Mouse (Mus musculus) spleen, adult 12 weeks (tissue): ENCODE results near the gene Opn1sw.

Source experiments
- DNase-seq: peaks from one replicate; pipeline ENCODE4 v3.0.0; 2022; ENCODE audit warnings: low spot score

Gene Opn1sw

DNA sequence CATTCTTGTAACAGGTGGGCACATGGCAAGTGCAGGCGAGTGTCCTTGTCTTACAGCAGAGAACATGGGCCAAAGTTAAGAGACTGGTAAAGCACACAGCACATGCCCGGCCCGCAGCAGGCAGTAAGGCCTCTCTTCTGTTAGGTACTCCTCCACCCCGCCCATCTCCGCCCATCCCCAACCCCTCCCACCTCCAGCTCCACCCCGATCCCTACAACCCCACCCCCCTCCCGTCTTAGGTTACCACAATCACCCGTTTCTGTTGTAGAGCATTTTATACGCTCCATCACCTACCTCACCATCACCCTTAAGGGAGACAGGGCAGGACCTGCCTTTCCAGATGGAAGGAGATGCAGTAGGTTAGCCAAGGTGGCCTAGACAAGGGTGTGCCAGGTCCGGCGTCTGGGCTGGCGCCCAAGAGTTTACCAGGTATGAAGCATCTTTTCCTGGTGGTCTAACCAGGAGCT lies at the start of gene Opn1sw:
Gene Opn1sw, minus strand, starts transcription at position 417 of the 467 bp plus-strand sequence.
- no peak for DNase-seq

DNA sequence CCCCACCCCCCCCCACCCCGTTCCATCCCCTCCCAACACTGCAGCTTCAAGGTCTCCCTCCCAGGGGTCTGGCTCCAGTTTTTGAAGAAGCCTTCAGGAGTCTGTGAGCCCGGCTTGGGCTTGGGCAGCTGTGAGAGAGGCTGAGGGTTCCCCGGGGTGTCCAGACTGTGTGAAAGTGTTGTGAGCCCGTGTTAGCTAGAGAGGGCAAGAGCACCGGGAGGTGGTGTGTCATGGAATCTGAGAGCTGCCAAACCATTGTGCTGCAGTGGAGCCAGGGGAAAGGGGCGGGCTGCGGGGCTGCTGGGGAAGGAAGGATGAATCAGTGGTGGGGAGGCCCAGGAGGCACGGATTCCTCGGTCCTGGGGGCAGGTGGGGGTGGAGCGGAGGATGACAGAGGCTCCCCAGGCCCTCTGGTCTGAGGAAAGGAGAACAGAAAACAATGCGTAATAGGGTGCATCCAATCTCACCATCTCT lies 48.2 kb upstream of the Opn1sw start:
- no peak for DNase-seq

DNA sequence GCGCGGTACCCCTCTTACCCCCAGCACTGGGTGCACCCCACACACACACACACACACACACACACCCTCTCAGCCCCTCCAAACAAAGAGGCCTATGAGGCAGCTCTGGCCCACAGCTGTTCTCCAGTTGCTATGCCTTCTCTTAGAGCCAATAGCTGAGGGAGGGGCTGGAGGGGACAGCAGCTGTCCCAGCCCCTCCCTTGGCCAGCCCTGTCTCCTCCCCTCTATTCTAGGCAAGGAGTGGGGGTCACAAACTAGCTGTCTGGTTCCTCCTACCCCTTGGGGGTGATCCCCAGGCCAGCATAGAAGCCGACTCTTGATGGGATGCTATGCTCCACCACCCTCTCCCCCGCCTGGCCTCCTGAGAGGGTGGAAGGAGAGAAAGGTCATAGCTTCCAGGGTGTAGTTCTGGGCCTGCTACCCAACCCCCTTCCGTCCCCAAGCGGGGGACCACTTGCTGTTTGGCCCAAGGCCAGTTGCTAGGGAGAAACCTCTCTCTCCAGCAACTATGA lies 47.7 kb upstream of the Opn1sw start:
- DNase-seq: no peak

DNA sequence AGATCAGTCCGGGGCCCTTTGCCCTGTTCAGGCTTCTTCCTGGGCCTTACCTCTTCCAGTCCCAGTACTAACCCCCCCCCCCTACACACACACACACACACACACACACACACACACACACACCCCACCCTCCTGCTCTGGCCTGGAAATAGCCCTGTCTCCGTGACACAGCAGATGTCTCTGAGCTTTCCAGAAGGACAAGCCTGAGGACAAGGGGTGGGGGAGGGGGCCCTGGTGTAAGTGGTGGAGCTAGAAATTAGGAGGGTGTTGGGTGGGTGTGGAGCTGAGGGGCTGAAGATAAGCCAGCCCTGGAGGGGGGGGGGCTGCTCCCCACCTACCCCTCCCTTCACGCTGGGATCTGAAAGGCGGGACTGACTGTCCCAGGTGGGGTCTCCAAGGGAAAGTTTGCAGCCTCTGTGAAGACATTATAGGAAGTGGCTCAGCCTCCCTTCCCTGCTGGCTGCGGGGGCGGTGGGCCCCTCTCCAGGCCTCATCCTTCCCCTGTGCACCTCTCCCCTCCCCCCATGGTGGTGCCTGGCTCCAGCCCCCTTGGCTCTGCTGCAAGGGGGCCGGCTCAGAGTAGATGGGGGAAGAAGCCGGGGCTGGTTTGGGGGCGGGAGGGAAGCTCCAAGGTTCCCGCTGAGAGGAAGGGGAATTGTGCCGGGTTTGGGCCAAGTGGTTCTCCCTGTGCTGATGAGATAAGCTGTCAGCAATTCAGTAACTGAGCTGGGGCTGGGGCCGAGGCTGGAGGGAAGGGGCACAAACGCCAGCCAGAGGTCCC lies 46.8 kb upstream of the Opn1sw start:
- no peak for DNase-seq

DNA sequence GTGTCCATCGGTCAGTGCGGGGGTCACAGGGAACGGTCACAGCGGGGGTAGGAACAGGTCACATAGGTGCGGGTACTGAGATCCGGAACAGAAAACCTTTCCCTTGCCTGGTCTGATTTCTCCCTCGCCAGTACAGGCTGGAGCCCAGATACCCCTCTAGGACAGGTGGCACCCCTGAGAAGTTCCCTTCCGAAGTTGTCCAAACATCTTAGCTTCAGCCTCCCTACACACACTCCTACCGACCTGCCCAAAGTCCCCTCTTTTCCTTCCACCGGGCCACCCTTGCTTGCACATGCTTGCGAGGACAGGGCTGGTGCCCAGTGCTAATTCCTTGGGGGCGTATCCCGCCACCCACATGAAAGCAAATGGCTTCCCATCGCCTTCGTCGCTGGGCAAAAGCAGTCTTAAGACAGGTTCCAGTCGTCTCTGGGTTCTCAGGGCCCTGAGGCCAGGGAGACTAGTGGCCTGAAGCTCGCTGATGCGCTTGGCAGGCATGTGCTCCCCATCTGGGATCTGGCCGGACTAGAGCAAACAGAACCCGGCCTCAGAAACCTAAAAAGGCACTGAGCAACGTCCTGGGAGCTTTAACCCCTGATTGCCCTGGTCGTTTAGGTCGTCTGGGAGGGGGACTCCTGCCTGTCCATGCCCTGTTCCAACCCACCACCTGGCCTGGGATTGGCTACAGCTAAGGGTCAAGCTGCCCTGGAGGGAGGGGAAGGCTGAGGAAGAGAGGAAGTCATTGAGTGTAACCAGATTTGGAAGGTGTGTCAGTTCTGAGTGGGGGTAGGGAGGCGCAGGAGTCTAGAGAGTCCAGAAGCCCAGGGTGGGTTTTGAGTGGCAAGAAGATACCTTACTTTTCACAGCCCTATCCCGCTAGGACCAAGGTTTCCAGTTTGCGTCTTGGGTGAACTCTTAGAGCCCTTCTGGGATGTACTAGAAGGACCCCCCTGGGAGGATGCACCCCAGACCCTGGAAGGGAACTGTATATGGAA lies 45.8 kb upstream of the Opn1sw start:
- no peak for DNase-seq

DNA sequence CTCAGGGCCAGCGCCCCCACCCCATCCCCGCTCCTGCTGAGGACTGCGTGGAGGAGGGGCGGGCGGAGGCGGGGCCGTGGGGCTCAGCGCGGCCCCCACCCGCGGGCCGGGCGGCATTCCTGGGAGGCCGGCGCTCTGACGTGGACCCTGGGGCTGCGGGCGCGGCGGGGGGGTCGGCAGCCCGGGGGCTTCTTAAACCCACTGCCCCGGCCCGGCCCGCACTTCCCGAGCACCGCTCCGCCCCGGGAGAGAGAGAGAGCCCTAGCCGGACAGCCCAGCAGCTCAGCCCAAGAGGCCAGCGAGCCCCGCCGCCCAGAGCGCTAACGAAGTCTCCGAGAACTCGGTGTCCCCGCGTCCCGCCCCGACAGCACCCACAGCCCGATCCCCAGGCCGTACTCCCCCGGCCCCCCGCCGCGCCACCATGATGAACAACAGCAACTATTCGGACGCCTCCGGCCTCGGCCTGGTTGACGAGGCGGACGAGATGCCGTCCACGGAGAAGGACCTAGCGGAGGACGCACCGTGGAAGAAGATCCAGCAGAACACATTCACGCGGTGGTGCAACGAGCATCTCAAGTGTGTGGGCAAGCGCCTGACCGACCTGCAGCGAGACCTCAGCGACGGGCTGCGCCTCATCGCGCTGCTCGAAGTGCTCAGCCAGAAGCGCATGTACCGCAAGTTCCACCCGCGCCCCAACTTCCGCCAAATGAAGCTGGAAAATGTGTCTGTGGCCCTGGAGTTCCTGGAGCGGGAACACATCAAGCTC lies 45.0 kb upstream of the Opn1sw start, which contains the start of gene Flnc:
Gene Flnc, plus strand, starts transcription at position 219 of the 766 bp plus-strand sequence.
- no peak for DNase-seq

DNA sequence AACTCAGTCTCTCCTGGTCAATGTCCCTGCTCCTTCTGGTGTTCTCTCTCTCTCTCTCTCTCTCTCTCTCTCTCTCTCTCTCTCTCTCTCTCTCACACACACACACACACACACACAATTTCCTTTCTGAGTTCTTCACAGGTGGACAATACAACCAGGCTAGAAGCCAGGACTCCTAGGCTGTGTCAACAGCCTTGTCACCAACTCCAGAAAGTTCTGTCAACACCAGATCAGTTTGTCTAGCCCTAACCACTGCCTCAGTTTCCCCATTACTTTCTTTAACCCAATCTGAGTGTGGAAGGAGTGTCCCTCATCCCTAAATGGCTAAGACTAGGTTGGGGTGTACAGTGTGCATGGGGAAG lies 44.4 kb upstream of the Opn1sw start:
- no peak for DNase-seq

DNA sequence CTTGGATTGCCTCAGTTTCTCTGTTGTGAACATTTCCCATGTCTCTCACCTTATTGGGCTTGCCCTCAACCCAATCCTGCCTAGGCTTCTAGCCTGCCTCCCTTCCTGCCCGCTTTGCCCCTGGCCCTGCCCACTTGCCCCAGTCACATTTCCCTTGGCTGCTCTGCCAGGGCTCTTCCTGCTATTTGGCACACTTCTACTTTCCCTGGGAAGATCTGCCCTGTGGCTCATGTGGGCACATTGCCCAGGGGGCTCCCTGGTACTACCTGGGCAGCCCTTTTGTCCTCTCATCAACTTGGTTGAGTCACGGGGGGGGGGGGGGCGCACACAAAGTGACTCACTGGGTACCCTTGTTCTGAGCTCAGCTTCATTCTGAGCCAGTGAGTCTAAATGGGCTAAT lies 43.9 kb upstream of the Opn1sw start:
- DNase-seq: no peak

DNA sequence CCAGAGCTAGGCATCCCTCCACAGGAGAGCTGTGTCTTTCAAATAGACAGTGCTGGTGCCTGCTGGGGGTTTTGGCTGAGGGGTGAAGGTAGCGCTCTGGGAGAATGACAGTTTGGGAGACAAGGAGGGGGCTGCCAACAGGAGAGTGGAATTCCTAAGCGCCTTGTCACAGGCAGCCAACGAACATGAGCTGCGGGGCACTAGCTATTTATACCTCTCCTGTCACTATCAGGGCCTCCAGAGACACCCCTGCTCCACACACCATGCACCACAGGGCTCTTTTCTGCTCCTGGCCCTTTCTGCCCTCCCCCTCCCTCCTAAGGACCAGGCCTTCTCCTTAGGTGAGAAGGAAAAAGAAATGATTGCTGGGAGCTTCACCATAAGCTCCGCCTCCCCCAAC lies 43.2 kb upstream of the Opn1sw start:
- DNase-seq: no peak

DNA sequence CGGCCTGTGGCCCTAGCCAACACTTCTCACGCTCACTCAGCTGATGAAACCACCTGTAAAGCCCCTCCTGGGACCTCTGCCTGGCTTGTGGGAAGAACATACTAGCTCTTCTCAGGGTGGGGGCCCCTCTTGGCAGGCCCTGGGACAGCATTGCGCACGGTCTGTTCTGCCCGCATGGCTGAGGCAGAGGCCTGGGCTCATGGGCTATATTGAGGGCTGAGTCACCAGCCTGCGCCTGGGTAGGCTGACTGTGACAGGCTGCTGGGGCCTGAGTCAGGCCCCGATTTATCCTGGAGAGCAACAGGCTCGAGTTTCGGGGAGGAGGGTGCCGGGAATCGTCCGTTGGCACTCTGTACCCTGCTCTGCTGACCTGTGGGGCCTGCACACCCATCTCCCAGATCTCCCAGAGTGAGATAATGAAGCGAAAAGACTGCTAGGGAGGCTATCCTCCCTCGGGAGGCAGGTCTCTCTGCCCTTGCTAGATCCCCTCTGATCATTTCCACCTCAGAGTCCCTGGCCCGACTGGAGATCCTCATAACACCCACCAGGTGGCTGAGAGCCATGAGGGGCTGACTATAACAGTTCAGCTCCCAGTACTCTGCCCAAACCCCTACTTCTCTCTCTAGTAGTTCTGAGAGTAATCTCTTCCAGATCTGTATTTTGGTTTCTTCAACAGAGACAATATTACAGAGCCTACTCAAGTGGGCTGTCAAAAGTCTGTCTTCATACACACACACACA lies 42.6 kb upstream of the Opn1sw start:
- DNase-seq: no peak

DNA sequence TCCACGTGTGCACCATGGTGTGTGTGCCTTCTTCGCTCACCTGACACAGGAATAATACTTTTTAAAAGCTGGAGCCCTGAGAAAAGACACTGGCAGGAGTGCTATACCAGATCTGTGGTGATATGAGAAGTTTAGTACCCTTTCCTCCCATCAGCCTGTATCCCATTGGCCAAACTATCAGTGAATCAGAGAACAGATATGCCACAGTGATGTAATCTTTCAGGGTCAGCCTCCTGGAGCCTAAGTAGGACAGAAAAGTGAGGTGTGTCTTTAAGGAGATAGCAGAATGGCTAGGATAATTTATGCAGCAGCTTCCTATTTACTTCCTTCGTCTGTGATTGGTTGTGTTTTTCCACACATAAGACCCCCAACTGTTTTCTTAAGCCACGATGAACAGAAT lies 39.9 kb upstream of the Opn1sw start:
- DNase-seq: no peak

DNA sequence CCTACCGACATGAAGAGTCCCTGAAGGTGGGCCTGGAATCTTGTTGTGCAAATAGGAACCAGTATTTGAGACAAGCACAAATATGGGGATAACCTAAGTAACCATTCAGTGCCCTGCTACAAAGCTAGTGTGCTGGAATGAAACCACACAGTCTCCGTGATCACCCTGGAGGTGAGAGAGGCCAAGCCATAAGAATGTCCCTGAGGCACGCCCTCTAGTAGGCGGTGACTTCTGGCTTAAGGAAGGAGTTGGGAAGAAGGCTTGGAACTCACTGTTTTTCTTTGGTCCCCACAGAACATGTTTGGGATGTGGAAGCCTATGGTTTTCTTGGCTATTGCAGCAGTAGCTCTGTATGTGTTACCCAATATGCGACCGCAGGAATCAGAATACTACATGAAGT lies 38.1 kb upstream of the Opn1sw start:
- DNase-seq: no peak

DNA sequence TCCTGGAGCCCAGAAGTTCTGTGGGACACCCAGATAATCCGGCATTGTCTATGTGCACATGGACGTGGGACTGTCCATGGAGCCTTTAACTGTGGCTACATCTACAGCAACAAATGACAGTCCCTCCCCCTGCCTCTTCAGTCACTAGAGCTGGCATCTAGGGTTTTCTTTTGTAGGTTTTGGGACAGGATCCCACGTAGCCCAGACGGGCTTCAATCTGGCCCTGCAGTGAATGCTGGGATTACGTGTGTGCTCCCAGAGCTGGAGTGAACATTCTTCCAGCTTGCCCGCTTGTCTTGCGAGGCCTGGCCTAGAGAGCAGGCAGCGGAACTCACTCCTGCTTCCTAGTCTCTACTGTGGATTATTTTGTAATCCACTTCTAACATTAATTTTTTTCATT lies 36.9 kb upstream of the Opn1sw start:
- no peak for DNase-seq

DNA sequence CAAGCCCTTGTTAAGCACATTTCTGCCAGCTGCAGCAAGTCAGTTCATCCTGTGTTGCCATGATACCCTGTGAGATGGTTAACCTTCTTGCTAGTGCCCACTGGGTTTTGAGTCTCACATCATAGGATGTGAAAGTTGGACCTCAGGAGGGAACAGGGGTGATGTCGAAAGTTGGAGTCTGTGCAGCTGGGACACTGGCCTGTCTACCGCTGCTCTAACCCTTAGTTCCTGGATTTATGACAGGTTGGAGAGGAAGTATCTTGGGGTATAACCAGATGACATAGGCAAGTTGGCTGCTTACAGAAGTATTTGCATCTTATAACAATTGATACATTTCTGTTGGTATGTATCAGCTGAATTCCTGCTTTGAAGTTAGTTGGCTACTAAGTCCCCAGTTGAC lies 32.3 kb upstream of the Opn1sw start:
- DNase-seq: no peak

DNA sequence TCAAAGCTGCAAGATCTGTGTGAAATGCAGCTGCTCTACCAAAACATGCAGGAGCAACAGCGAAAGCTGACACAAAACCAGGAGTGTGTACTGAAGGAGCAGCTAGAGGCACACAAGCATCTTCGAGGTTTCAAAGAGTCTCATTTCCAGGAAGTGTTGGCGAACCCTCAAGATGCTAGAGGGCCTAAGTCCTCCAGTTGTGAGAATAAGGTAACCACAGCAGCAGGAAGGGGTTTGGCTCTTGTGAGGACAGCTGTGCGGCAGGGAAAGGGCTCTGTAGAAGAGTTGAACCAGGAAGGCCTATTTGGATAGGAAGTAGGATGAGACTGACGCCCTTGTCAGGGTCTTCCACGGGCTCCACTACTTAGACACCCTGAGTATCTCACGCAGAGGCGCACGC lies 27.2 kb upstream of the Opn1sw start:
- no peak for DNase-seq

DNA sequence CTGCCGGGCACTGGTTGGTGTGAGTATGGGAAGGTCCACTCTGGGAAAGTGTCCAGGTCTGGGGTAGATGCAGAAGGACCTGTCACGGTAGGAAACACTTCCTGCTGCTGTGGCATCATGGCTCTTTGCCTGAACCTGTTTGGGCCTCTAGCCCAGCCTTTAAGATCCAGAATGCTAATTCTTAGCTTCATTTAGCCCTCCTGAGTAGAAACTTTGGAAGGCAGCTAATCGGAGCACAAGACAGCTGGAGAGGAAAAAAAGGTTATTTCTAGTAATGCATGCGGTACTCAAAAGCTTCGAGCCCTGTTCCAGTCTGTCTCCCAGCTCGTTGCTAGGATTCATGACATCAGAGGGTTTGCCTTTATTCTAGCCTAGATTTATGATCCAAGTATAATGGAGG lies 18.1 kb upstream of the Opn1sw start:
- DNase-seq: no peak

DNA sequence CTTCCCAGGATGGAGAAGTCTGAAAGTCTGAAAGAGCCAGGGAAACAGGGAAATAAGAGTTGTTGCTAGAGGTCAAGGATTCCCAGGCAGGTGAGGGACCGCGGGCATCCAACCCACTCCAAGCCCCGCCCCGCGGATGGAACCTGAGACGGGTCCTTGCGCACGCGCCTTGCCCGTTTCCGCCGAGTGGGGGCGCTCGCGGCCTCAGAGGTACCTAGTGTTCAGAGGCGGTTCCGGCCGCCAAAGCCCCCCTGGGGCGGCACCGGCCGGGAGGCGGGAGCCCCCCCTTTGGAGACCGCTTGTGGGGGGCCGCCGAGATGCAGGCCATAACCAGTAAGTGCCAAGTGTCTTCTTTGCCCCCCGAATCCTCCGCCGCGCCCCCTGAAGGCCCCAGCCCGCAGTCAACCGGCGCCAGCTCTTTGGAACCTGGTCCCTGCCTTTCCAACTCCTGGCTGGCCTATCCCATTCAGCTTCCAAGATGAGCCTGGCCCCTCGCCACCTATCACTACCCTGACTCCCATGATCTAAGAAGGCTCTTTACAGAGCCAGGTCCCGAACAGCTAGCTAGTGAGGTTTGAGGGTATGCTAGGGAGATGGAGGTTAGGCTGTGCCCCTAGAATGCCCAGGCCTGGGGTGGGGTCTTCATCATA lies 14.6 kb upstream of the Opn1sw start:
- DNase-seq: no peak

DNA sequence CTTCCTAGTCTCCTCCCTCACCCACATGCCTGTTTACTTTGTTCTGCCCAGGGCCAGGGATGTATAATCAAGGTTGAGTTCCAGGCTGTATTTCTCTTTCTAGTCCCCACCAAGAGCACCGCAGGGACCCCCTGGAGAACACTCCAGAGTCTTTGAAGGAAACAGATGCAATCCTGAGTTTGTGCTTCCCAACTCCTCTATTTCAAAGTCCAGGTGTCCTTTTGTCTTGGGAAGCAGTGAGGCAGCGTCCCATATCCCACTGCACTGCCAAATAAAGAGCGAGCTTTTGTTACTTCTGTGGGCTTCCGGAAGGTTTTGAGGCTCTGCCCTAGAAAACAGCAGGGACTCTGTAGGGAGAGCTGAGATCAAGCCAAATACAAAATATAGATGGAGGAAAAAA lies 11.6 kb upstream of the Opn1sw start:
- no peak for DNase-seq

DNA sequence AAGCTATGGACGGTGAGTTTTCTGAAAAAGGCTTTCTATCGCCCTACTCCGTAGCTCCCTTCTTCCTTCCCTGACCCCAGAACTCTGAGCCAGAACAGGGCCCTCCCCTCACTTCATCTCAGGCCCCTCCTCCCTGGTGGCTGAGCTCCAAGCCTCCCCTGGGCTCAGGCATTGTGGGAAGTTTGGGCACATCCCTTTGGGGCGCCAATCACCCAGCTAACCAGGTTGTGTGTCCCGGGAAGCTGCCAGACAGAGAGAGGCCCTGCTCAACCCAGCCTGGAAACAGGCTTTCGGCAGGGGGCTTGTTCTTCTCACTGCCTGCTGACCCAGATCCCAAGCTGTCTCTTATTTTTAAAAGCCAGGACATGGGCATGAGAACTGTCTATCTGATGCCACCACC lies 9.3 kb upstream of the Opn1sw start:
- DNase-seq: no peak

DNA sequence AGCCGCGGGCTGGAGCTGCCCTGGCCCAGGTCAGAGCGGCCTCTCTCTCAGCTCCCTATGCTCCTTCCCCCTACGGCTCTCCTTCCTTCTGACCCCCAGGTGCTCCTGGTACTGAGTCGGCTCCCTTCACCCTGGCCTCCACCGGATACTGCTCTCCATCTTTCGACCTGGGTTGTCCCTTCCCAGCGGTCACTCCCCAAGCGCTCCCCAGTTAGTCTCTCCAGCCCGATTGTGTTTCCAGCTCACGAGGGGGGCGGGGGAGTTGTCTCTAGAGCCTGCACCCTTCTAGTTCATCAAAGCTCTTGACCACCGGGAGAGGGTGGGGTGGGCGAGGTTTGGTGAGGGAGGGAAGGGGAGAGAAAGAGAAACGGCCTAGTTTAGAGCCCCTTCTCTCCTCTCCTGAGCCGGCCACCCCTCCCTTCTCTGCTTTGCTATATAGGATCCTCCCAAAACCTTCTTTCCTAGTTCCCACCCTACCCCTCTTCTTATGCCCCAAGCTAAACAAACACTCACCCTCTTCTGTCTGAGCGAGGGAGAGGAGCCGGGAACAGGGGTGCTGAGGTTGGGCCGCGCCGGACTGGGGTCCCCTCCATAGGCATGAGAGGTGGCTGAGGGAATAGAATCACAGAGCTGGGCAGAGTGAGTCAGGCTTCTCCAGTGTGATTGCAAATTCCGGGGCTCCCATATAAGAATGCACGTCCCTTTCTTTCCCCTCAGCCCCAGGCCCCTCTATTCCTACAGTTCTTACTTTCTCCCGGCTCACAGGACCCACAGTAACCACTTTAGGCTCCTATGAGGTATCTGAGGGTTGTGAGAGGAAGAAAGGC lies 8.7 kb upstream of the Opn1sw start:
- no peak for DNase-seq
